Mouse (Mus musculus) layer of hippocampus, postnatal 36 days (tissue): ENCODE data around the gene Usf3. TPM values are rescaled to one million over a fixed set of nuclear protein-coding genes. Genes with fewer than 3 reads are reported as not detected.

Experiments used
- DNase-seq, 2 experiments: peaks; one replicate each; pipeline ENCODE4 v3.0.0; 2022
- total RNA-seq, 2 experiments: library from RNA; stranded (reverse); gene quantifications; 2 replicates each; pipeline ENCODE4 v1.2.3; 2021

Usf3 gene
- total RNA-seq, 2 experiments from 2014 or later, result 36.5 to 46.7 TPM

DNA sequence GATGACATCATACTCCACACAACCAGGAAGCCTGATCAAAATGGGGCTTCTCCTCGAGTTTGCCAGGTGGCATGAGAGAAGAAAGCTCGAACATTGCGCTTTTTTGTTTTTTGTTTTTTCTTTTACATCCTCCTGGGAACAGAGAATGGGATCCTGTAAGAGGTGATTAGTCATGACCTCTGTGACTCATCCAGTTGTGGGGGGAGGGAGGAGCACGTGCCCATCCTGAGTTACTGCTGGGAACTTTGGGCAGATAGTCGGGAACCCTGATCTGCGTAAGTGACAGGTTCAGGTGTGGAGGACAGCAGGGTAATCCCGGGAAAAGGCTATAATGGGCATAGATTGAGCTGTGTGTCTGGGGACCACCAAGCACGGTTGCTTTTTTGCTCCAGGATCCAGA, 67.4 kb downstream of the Usf3 start:
- no peak for DNase-seq

DNA sequence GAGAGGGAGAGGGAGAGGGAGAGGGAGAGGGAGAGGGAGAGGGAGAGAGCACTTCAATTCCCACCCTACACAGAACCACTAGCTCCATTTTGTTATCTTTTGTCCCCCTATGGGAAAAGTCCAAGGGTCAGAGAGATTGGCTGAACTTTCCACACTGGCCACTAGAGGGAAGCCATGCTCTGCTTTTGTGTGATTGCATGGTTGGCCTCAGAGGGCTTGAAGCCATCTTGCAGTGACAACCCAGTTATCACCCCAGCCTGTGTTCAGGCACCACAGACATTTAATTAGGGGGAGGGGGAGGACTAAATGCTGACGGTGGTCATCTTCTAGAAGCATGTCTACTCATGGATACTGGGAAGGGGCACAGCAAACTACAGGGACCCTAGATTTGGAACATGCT, 69.6 kb downstream of the Usf3 start:
- DNase-seq, result peak; percentile 50 to 52

DNA sequence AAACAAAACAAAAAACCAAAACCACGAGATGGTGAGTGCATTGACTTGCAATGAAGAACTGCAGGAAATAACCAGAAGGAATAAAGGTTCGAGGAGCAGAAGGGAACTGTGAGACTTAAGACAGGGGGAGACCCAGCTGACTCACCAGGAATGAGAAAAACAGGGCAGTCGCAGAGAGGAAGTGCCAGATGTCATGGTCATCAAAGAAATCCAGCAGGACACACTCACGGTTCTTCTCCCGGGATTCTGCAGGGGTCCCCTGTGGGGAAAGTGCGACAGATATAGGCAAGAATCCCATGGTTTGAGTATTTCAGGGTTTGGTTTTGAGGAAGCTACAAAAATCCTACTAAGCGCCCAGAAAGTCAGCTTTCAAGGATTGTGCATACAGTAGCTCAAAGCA, 70.3 kb downstream of the Usf3 start:
- no peak for DNase-seq

DNA sequence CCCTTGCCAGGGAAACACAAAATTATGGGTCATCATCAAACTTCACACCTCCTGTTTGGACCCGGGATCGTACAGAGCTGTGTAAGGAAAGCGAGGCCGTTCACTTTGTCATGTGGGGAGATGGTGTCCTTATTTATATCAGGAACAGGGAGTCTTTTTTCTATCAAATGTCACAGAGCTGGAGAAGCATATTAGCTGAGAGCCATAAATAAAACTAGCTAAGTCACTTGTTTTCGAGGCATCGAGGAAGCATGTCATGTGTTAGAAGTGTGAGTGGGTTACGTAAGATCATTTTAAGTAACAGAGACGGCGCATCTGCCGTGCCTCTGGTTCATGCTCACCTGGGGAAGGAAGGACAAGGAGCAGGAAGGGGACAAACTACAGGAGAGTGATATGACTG, 76.9 kb downstream of the Usf3 start:
- DNase-seq, result no peak

DNA sequence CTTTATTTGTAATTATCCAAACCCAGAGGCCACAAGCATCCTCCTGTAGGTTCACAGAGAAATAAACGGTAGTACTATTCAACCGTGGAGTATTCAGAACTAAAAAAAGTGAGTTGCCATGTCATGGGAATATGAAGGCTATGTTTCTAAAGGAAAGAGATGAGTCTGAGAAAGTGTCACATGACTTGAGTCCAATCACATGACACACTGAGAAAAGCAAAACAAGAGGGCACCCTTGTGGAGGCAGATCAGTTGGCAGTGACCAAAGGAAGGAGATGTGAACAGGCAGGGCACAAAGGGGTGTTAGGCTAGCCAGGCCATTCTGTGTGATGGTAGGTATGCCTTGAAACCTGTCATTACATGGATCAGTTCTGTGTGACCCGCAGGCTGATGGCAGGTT, 79.7 kb downstream of the Usf3 start:
- no peak for DNase-seq

DNA sequence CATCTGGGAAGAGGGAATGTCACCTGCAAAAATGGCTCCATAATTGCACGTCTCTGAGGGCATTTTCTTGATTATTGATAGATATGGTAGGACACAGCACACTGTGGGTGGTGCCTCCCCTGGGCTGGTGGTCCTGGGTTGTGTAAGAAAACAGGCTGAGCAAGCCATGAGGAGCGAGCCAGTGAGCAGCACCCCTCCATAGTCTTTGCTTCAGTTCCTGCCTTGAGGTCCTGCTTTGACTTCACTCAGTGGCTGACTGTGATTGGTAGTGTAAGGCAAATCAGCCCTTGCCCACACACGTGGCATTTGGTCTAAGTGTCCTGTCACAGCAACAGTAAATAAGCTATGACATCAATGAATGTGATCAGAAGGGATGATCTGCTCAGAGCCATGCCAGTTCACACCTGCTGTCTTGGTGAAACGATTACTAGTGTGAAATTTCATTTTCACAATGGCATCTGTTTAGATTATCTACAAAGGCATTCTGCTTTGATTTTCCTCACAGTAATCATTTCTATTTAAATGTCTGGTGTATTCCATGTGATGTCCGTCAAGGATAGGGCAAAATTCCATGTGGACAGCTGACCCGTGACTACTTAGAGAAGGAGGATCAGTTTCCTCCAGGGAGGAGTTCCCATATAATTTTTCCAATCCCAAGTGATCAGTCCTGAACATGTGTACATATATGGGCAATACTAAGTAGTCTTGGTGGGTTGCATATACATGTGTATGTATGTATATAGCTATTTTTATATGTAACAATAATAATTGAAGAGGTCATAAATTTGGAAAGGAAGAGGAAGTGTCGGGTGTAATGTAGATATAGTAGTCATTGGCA, 81.0 kb downstream of the Usf3 start:
- DNase-seq, result no peak

DNA sequence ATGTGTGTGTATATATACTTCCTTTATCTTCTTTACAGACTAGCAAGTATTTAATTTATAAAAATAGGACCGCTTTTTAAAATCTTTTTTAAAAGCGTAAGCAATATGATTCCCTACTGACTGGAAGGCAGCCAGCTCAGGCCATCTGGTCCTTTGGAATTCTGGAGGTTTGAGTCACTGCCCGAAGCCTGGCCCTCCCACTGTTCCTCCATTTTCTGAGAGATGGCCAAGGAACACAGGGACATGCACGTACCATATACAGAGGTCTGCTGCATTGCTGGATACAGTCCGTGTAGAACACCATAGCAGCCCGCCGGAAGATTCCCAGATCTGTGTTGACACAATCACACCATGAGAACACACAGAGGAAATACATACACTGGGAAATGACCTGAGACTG, 81.7 kb downstream of the Usf3 start:
- DNase-seq, result peak; percentile 57 to 65

DNA sequence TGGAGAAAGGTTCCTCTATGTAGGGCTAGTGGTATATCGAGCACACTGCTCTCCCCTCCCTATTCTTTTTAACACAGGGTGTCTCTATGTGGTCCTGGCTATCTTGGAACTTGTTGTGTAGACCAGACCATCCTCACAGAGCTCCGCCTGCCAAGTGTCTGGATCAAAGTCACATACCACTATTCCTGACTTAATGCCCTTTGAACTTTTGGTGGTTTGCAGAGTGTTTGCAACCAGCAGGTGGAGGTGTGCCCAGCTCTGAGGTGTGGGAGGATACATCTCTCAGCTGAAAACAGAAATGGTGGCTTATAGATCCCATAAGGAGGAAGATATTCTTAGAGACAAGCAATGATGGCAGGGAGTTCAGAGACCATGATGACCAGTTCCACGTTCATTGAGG, 84.4 kb downstream of the Usf3 start:
- no peak for DNase-seq

DNA sequence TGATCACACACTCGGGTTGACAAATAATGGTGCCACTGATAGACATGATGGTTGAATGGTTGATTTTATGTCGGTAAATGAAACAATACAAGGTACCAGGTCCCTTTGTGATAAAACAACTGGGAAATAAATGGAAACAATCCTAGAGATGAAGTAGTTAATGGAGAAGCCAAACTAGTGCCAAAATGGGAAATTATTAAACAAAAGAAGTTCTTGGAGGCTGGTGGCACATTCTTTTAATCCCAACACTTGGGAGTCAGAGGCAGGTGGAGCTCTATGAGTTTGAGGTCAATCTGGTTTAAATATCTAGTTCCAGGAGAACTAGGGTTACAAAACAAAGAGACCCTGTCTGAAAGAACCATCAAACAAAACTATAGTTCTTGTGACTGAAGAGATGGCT, 91.9 kb downstream of the Usf3 start:
- DNase-seq, result no peak

DNA sequence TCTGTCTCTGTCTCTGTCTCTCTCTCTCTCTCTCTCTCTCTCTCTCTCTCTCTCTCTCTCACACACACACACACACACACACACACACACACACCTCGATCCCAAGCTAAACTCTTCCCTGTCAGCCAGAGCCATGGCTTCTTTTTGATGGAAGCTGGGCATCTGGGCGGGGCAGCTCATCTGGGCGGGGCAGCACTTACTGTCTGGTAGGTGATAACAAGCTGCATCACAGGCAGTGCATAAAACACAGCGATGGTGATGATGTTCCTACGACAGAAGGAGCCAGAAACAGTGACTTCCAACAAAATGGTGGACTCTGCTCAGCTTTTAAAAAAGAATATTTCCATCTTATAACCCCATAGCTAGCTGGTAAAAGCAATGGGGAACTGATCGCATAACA, 92.5 kb downstream of the Usf3 start:
- DNase-seq, result no peak

DNA sequence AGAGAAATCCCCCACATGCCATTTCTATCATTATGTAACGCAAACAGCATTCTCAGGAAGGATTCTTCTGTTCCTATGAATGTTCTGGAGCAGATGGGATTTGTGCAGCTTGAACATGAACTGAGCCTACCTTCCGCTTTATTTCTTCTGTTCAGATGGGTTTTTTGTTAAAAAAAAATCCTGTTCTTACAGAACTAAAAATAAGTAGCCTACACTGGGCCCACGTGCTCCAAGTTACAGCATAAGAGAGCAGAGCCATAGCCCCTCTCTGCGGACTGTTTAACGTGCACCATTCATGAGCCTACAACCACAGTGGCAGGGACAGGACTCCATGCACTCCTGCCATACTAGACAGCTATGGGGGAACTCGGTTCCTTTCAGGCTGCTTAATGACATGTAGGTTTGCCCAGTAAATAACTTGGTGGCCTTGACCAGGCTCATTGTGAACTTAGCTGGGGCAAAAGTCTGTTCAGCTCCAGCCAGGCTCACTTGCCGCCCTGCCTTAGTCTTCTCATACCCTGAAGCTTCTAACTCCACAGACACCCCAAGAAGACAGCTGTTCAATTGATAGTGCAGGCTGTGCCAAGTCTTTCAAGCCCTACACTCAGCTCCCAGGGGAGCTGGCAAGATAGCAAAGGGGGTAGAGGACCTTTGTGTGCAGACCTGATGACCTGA, 95.6 kb downstream of the Usf3 start:
- peak; percentile 30 to 38 for DNase-seq

DNA sequence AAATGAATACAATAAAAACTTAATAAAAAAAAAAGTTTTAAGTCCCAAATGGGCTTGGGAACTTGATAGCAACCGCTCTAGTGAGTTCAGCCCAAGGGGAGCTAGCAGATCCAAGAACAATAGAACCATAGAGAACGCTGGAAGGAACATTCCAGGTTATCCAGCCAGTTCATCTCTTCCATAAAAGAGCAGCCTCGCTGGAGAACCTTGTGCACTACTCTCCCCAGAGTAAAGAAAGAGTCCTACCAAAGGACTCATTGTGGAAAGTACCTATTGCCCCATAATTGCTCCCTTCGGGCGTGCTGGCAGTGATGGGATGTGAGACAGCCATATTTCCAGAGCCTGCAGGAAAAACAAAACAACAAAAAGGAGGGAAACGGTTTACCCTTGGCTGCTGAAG, 96.5 kb downstream of the Usf3 start:
- no peak for DNase-seq

DNA sequence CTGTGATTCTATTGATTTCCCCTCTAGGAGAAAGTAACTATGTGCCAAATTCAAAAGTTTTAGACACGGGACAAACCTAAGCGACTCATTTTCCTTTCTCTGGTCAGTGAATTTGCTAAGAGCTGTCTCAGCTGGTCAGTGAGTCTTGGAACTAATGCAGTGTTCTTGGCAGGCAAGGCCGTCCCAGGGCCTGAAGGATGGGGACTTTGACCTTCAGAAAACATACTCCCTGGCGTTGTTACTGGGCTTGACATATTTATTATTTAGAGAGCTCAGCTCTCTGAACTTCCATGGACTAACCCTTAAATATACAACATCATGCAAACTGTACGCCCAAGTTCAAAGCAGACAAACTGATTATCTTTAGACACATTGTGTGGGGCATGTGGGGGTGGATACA, 97.6 kb downstream of the Usf3 start:
- no peak for DNase-seq

DNA sequence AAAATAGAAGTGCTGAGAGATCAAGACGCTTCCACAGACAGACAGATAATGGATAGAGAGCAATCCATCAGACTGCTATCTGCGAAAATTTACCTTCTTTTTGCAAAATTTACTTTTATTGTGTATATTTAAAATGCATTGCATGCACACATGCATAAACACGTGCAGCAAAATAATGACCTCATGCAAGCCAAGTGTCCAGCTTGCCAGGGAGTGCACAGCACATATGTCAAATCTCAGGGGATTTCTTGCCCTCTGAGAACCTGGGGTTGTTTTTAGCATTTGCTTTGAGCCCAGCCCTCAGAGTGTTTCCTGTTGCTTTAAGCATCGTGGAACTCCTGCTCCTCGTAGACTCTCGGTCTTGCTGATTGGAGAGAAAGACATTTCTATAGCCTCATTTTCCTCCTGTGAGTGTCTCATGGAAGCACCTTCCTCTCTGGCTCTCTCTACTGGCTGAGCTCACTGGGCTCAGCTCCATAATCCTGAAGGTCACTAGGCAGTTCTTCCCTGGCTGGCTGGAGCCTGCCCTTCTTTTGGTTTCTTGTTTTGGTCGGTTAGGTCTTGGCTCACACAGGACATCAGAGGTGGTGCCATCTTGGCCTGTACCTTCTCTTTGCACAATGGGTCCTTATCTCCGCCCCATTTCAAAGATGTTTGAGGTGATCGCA, 98.5 kb downstream of the Usf3 start:
- DNase-seq, result no peak

Other genes starting within 250 kb of the Usf3 start
- gene Qtrt2, start 246.4 kb upstream of the Usf3 start, total RNA-seq, result 10 to 100 TPM; 36.2 to 38.3 TPM
- 10 to 100 TPM; 47.1 to 47.3 TPM for gene Zdhhc23, start 193.5 kb upstream of the Usf3 start, total RNA-seq
- 1 to 10 TPM; 3.5 to 3.9 TPM for gene Gramd1c, start 109.9 kb upstream of the Usf3 start, total RNA-seq
- 100 to 1,000 TPM; 559 to 583 TPM for gene Atp6v1a, start 33.5 kb upstream of the Usf3 start, total RNA-seq
- gene Naa50, start 33.4 kb upstream of the Usf3 start, total RNA-seq, result 10 to 100 TPM; 64.5 to 68.8 TPM
- gene Sidt1, start 159.9 kb downstream of the Usf3 start, total RNA-seq, result 10 to 100 TPM; 41.6 to 44.5 TPM
- gene Spice1, start 173.9 kb downstream of the Usf3 start, total RNA-seq, result 10 to 100 TPM; 15.9 to 17.3 TPM
- gene Cfap44, start 221.6 kb downstream of the Usf3 start, total RNA-seq, result 10 to 100 TPM in 1 of 2 experiments, 1 to 10 TPM in 1; 8.0 to 12.8 TPM